10 mouse cellular contexts compared by ENCODE assay signal in genomic region chr11:20214779-20215178, GRCm38 (mm10). TPM values are rescaled to one million over a fixed set of nuclear protein-coding genes. Genes with fewer than 3 reads are reported as not detected.
DNase-seq lines count a peak whose midpoint lies in the region; ATAC-seq and TF ChIP-seq lines count a peak whose summit lies in the region.
"Had no signal": no experiment of that assay in that cellular context is flagged by ENCODE, and none has a peak within 500 bp of the region (broad histone marks: within the 10 kb centered on the region; RNA-seq: fewer than 3 reads in every experiment).

No protein-coding gene starts in this region.

- no peak overlapping the region for H3K9ac ChIP-seq in ES-E14 (ENCODE audit: insufficient read depth, low read depth, low read length, poor library complexity, severe bottlenecking)
- H3K9ac ChIP-seq in forebrain, embryonic 16.5 days (replicated peaks; ENCODE audit: low read depth, low read length) = no peak overlapping the region
- H3K9ac ChIP-seq: hindbrain, embryonic 13.5 days; lung, embryonic 15.5 days had no signal

- in situ Hi-C loops in ES-E14 (cut with MboI; ENCODE audit: low sequenced_read_pairs in 2 of 2, unreplicated experiment in 2 of 2) = no loop called here

- H3K9me3 ChIP-seq in ES-E14 (ENCODE audit: control insufficient read depth, insufficient read depth, low read depth, low read length) = no peaks in the 10 kb centered on the region
- H3K9me3 ChIP-seq in forebrain, embryonic 16.5 days (ENCODE audit: control insufficient read depth, low read length) = no peaks in the 10 kb centered on the region
- H3K9me3 ChIP-seq: hindbrain, embryonic 13.5 days; lung, embryonic 15.5 days had no signal

- H3K4me1 ChIP-seq in ES-E14 (ENCODE audit: control insufficient read depth in 2 of 2, insufficient read depth in 2 of 2, low read length in 2 of 2, poor library complexity in 1 of 2) = peaks cover 0 to 4% of the 10 kb centered on the region in 2 experiments; a peak in 1 of 4 replicates
- peaks cover 12% of the 10 kb centered on the region; the same call in 1 of the 2 replicates for H3K4me1 ChIP-seq in small intestine, adult 2 months (ENCODE audit: control insufficient read depth, insufficient read depth, insufficient read length, low read length)
- peaks cover 6% of the 10 kb centered on the region; the same call in 1 of the 2 replicates for H3K4me1 ChIP-seq in forebrain, embryonic 16.5 days (replicated peaks; ENCODE audit: control insufficient read depth, insufficient read depth, low read length)

- H3K4me2 ChIP-seq in forebrain, embryonic 16.5 days (ENCODE audit: low read length) = no peak overlapping the region
- H3K4me2 ChIP-seq: hindbrain, embryonic 13.5 days; lung, embryonic 15.5 days had no signal

- peak; percentile 34 to 45 for DNase-seq in kidney, postnatal 4 days
- DNase-seq in kidney, adult 9 months = no peak
- no peak for DNase-seq in ES-E14 (ENCODE audit: low read depth, low spot score)
- DNase-seq in urinary bladder, adult 18-20 months (ENCODE audit: low spot score in 2 of 2) = no peak
- DNase-seq: cerebellum, adult 11 months had no signal

- H3K27ac ChIP-seq in ES-E14 (ENCODE audit: insufficient read depth, low read depth, low read length, poor library complexity, severe bottlenecking) = no peak overlapping the region; the same call in 1 of the 2 replicates
- no peak overlapping the region for H3K27ac ChIP-seq in small intestine, adult 2 months (ENCODE audit: insufficient read depth, low read depth, low read length)
- H3K27ac ChIP-seq in forebrain, embryonic 16.5 days (ENCODE audit: low read length) = no peak overlapping the region
- H3K27ac ChIP-seq: hindbrain, embryonic 13.5 days; lung, embryonic 15.5 days had no signal

- TF ChIP-seq CTCF in small intestine, adult 2 months (IDR thresholded peaks at IDR 0.05; ENCODE audit: extremely low read depth, insufficient read length, insufficient replicate concordance, low read depth, low read length) = peak; percentile 54; the same call in 1 of the 2 replicates

- no peak for TF ChIP-seq POLR2A in small intestine, adult 2 months (IDR thresholded peaks at IDR 0.05; ENCODE audit: low read depth, low read length)

- WGBS in small intestine, adult 2 months = 100% methylated on average over 1 of the region's 1 CpGs
- 100% methylated on average over 1 of the region's 1 CpGs for WGBS in forebrain, embryonic 16.5 days

- H3K4me3 ChIP-seq in ES-E14 (ENCODE audit: insufficient read depth in 1 of 2, low read depth in 1 of 2, low read length in 2 of 2, poor library complexity in 1 of 2, severe bottlenecking in 1 of 2) = no peak overlapping the region
- H3K4me3 ChIP-seq in small intestine, adult 2 months (ENCODE audit: low read depth, low read length) = no peak overlapping the region
- H3K4me3 ChIP-seq in forebrain, embryonic 16.5 days (replicated peaks; ENCODE audit: low read length) = no peak overlapping the region
- H3K4me3 ChIP-seq: hindbrain, embryonic 13.5 days; lung, embryonic 15.5 days had no signal

- no peaks in the 10 kb centered on the region for H3K27me3 ChIP-seq in small intestine, adult 2 months (ENCODE audit: control insufficient read depth, insufficient read depth, low read length)
- no peaks in the 10 kb centered on the region for H3K27me3 ChIP-seq in forebrain, embryonic 16.5 days (replicated peaks; ENCODE audit: control insufficient read depth, insufficient read depth, low read length)
- H3K27me3 ChIP-seq: hindbrain, embryonic 13.5 days; lung, embryonic 15.5 days had no signal

- peak; percentile 80 for ATAC-seq in erythroblast, adult 5-6 weeks (replicated peaks; ENCODE audit: low FRiP score, poor library complexity, severe bottlenecking)
- ATAC-seq in forebrain, embryonic 16.5 days = no peak

- peaks cover 6% of the 10 kb centered on the region for H3K36me3 ChIP-seq in ES-E14 (ENCODE audit: control insufficient read depth, insufficient read depth, low read length, poor library complexity, severe bottlenecking)
- H3K36me3 ChIP-seq in small intestine, adult 2 months (ENCODE audit: control insufficient read depth, insufficient read depth, low read length) = peaks cover 35% of the 10 kb centered on the region
- peaks cover 12% of the 10 kb centered on the region; the same call in 1 of the 2 replicates for H3K36me3 ChIP-seq in forebrain, embryonic 16.5 days (ENCODE audit: control insufficient read depth, insufficient read depth)

TF ChIP-seq in ES-E14, 5 proteins besides CTCF, POLR2A, EP300 and RAD21:
- TF ChIP-seq ZC3H11A (IDR thresholded peaks at IDR 0.05; ENCODE audit: borderline replicate concordance, low read depth, low read length) (0 out of 2 replicates have a peak, but pooled peaks have one; percentile 9), MAFK (IDR thresholded peaks at IDR 0.05; ENCODE audit: insufficient read depth, low read depth, low read length) (no peak), HCFC1 (IDR thresholded peaks at IDR 0.05; ENCODE audit: borderline replicate concordance, insufficient read depth, low read length) (no peak), ZNF384 (IDR thresholded peaks at IDR 0.05; ENCODE audit: low read depth, low read length) (no peak)
TF ChIP-seq in ES-E14: peak in this region for 1.

RNA-seq across cellular contexts. Expression of gene Rab1a, which starts 13.5 kb away (rescaled TPM):
- 77.9 and 122 TPM in 2 replicates for total RNA-seq in ES-E14 (2012; rRNA removed)
- 68.5 and 87.2 TPM in 2 replicates for total RNA-seq in erythroblast, adult 5-6 weeks (2015; ENCODE audit: low replicate concordance)
- 49.2 and 74.0 TPM in 2 replicates for total RNA-seq in erythroblast, adult 5-6 weeks (2017; ENCODE audit: low replicate concordance)
- 27.7 and 60.0 TPM in 2 replicates for polyA plus RNA-seq in small intestine, adult 2 months (2012; rRNA removed)
- polyA plus RNA-seq in forebrain, embryonic 16.5 days (2015; fragmentation: Nextera tagmentation; extraction: Ambion mirVana) = 315 and 341 TPM in 2 replicates

RNA-seq across cellular contexts. Expression of gene Cep68, which starts 34.5 kb away (rescaled TPM):
- 30.9 and 39.2 TPM in 2 replicates for total RNA-seq in ES-E14 (2012; rRNA removed)
- 5.8 and 5.9 TPM in 2 replicates for total RNA-seq in erythroblast, adult 5-6 weeks (2015; ENCODE audit: low replicate concordance)
- total RNA-seq in erythroblast, adult 5-6 weeks (2017; ENCODE audit: low replicate concordance) = 4.3 and 6.9 TPM in 2 replicates
- 3.5 and 4.6 TPM in 2 replicates for polyA plus RNA-seq in small intestine, adult 2 months (2012; rRNA removed)
- polyA plus RNA-seq in forebrain, embryonic 16.5 days (2015; fragmentation: Nextera tagmentation; extraction: Ambion mirVana) = 29.1 and 29.8 TPM in 2 replicates

Comparison
In these comparisons a context has a peak if more than half of its experiments do, and no peak if none do; other contexts are left out.
1. DNase-seq: peak in kidney, postnatal 4 days (2 of 2); none in kidney, adult 9 months (single experiment), ES-E14 (single experiment) and urinary bladder, adult 18-20 months (0 of 2).